Mouse (Mus musculus) intestine, postnatal 0 days (tissue): ENCODE results near the gene Krt8. TPM values are rescaled to one million over a fixed set of nuclear protein-coding genes. Genes with fewer than 3 reads are reported as not detected.

Source experiments
- ATAC-seq: fragments of 200-750 bp; cut with Nextera tagmentation; 2 replicates; pipeline ENCODE4 v1.8.0; 2017; ENCODE audit warnings: mild to moderate bottlenecking, moderate TSS enrichment, moderate library complexity
- H3K27ac ChIP-seq: fragments of 300-500 bp; sonication (generic); 2 replicates; pipeline ENCODE4 v1.5.1; 2014; ENCODE audit warnings: mild to moderate bottlenecking, low read depth, low read length, moderate library complexity
- H3K27me3 ChIP-seq: fragments of 300-500 bp; sonication (generic); replicated peaks from 2 replicates; pipeline ENCODE4 v1.6.1; 2014; ENCODE audit warnings: low read length, mixed read lengths; ENCODE audit not compliant: control insufficient read depth, insufficient read depth
- H3K36me3 ChIP-seq: fragments of 300-500 bp; sonication (generic); 2 replicates; pipeline ENCODE4 v1.6.1; 2014; ENCODE audit warnings: mild to moderate bottlenecking, moderate library complexity; ENCODE audit not compliant: control insufficient read depth, insufficient read depth
- H3K4me1 ChIP-seq: fragments of 300-500 bp; sonication (generic); replicated peaks from 2 replicates; pipeline ENCODE4 v1.6.1; 2014; ENCODE audit warnings: antibody characterized with exemption, low read length, mixed read lengths; ENCODE audit not compliant: control insufficient read depth, insufficient read depth
- H3K4me2 ChIP-seq: fragments of 300-500 bp; sonication (generic); replicated peaks from 2 replicates; pipeline ENCODE4 v1.6.1; 2014; ENCODE audit warnings: low read depth, mild to moderate bottlenecking, moderate library complexity
- H3K4me3 ChIP-seq: fragments of 300-500 bp; sonication (generic); 2 replicates; pipeline ENCODE4 v1.5.1; 2014; ENCODE audit warnings: low read depth, low read length
- H3K9ac ChIP-seq: fragments of 300-500 bp; sonication (generic); 2 replicates; pipeline ENCODE4 v1.6.1; 2014; ENCODE audit warnings: mild to moderate bottlenecking, low read depth, low read length
- H3K9me3 ChIP-seq: fragments of 300-500 bp; sonication (generic); 2 replicates; pipeline ENCODE4 v1.6.1; 2016; ENCODE audit warnings: mixed run types; ENCODE audit not compliant: control insufficient read depth
- CTCF ChIP-seq: sonication (generic); IDR thresholded peaks from 2 replicates; pipeline ENCODE4 v1.5.1; 2016; ENCODE audit warnings: low read depth, mild to moderate bottlenecking, control low read depth, antibody characterized with exemption, moderate library complexity
- WGBS: fragments of 180-500 bp; shearing (Covaris S2); extraction: QIAGEN DNeasy Blood & Tissue Kit; methylation state at CpG from one replicate; pipeline ENCODE4 v1.1.7; 2014; 5-methylcytosine and 5-hydroxymethylcytosine counted together
- polyA plus RNA-seq: library from polyadenylated mRNA; unstranded; fragments of >200 nt; fragmentation: Nextera tagmentation; extraction: Ambion mirVana; gene quantifications from 2 replicates; pipeline ENCODE4 v1.2.1, GENCODE M21; 2015

Krt8 gene
- polyA plus RNA-seq, 1 experiment from 2014 or later, result 1,037 TPM

DNA sequence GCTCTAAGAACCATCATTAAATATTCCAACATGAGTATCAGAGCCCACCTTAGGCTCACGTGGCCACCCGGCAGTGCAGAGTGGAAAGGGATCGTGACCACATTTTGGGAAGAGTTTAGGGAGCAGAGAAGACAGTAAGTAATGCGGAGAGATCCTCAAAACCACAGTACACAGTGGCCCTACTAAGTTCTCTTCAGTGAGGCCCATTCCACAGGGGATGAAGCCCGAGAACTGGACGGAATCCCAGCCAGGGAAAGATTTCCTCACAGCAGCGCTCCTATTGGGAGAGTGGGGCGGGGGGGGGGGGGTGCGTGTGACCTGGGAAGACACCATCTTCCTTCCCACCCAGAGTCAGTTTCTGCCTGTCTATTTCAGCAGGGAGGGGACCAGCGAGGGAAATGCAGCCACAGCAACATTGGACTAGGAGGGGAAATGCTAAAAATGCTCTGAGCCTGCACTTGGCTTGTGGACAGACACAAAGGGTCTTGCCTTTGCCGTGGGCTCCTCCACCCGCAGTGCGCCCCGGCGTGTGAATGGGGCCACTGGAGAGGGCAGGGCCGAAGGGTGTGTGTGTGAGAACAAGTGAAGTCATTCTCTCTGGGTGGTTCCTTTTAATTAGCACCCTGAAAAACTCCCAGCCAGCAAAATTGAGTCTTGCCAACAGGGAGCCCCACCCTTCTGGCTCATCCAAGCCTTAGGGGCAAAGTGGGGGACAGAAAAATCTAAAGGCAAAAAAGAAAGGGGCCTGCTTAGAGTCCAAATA lies 30.0 kb downstream of the Krt8 start:
- peak overlapping the region; percentile 27; the same call in 1 of the 2 replicates for H3K4me2 ChIP-seq
- no peak overlapping the region for H3K9ac ChIP-seq
- no peaks in the 10 kb centered on the region for H3K36me3 ChIP-seq
- H3K4me1 ChIP-seq, result peaks cover 20% of the 10 kb centered on the region
- no peak for TF ChIP-seq CTCF
- no peak overlapping the region for H3K4me3 ChIP-seq
- no peaks in the 10 kb centered on the region for H3K27me3 ChIP-seq
- H3K9me3 ChIP-seq, result no peaks in the 10 kb centered on the region
- H3K27ac ChIP-seq, result peak overlapping the region; percentile 99
- no peak for ATAC-seq
- WGBS, result 53% methylated on average over 14 of the region's 16 CpGs

DNA sequence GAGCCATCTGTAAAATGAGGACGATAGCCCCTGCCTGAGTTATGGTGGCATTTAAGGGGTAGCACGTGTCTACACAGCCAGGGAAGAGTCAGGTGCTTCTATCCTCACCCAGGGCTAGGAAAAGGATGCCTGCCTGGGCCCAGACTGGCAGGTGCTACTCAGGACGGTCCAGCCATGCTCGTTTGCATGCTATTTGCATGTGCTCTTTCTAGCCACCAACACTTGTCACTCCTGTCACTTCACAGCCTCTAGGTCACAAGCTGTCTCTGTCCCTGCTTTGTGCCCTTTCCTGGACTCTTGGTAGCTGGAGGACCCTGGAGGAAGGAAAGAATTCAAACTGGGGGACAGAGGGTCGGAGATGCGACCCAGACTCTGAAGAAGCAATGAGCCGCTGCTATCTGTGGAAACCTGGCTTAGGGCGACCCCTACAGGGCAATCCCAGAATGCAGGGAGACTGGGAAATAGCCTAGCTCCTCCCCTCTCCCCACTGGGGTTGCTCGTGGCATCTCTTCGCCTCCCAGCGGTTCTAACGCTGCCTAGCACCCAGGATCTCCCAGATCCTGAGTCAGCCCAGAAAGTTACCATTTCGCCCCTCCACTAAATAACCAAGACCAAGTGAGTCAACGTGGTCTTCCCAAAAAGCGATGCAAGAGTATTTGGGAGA lies 30.7 kb downstream of the Krt8 start:
- Histone ChIP-seq H3K4me2 (no peak overlapping the region), H3K27ac (no peak overlapping the region), H3K4me1 (peaks cover 20% of the 10 kb centered on the region), H3K27me3 (no peaks in the 10 kb centered on the region), H3K9ac (no peak overlapping the region), H3K4me3 (no peak overlapping the region), H3K36me3 (no peaks in the 10 kb centered on the region), H3K9me3 (no peaks in the 10 kb centered on the region)
- WGBS, result 14% methylated on average over 15 of the region's 15 CpGs
- peak; percentile 99 for TF ChIP-seq CTCF
- ATAC-seq, result 0 out of 2 replicates have a peak, but pooled peaks have one; percentile 10

DNA sequence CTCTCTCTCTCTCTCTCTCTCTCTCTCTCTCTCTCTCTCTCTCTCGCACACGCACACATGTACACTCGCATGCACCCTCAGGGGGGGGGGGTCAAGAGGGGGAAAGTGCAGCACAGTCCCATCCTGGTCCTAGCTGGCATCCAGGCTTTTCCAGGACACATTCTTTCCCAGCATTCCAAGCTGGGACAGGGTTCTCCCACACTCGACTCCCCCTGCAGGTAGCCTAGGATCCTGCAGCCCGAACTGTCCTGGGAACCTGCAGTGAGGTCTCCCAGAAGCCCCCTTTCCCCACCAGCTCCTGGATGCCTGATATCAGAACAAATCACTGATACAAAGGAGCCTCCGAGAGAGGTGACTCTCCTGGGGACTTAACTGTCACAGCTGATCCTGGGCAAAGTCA lies 33.7 kb downstream of the Krt8 start:
- Histone ChIP-seq H3K9ac (no peak overlapping the region), H3K9me3 (no peaks in the 10 kb centered on the region), H3K4me1 (peaks cover 5% of the 10 kb centered on the region; the same call in 1 of the 2 replicates), H3K27ac (no peak overlapping the region), H3K36me3 (no peaks in the 10 kb centered on the region), H3K4me2 (no peak overlapping the region), H3K4me3 (no peak overlapping the region), H3K27me3 (no peaks in the 10 kb centered on the region)
- 14% methylated on average over 3 of the region's 6 CpGs for WGBS
- peak; percentile 81 for TF ChIP-seq CTCF
- ATAC-seq, result no peak

DNA sequence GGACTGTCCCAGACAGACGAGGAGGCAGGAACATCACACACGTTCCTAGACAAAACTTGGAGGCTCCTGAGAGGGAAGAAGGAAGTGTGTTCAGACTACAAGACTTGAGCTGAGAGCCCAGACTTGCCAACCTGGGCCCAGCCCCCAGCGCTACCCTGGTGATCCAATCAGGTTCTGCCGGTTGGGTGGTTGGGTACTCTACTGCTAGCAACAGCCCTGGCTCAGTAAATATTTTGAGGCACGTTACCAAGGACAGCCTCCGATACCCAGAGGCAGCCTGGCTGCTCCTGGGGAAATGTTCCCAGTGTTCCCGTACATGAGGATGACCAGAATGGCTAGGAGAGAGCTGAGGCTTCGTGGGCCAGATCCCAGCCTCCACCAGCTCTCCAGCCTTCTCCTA lies 37.5 kb downstream of the Krt8 start:
- Histone ChIP-seq H3K4me3 (no peak overlapping the region), H3K27me3 (no peaks in the 10 kb centered on the region), H3K4me1 (no peaks in the 10 kb centered on the region), H3K9ac (no peak overlapping the region), H3K36me3 (no peaks in the 10 kb centered on the region), H3K9me3 (no peaks in the 10 kb centered on the region), H3K27ac (no peak overlapping the region), H3K4me2 (no peak overlapping the region)
- no peak for TF ChIP-seq CTCF
- 61% methylated on average over 8 of the region's 8 CpGs for WGBS
- ATAC-seq, result peak; percentile 42; the same call in 1 of the 2 replicates

DNA sequence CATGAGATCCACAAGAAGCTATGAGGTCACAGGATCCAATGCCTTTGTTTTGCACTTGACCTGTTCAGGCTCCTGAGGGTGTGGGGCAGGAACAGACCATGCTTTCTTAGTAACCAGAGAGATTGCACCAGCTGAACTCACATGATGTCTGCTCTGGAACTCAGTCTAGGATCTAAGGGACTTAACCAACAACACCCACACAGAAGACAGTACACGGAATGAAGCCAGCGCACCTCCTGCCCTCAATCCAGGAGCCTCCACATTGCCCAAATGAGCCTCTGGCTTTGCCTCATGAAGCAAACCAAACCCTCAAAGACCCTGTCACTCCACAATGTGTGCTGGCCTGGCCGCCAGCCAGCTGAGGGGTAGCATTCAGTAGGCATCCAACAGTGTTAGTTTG lies 45.4 kb downstream of the Krt8 start:
- no peak overlapping the region for H3K4me2 ChIP-seq
- no peaks in the 10 kb centered on the region for H3K9me3 ChIP-seq
- ATAC-seq, result no peak
- H3K4me1 ChIP-seq, result no peaks in the 10 kb centered on the region
- H3K36me3 ChIP-seq, result no peaks in the 10 kb centered on the region
- no peaks in the 10 kb centered on the region for H3K27me3 ChIP-seq
- no peak overlapping the region for H3K4me3 ChIP-seq
- TF ChIP-seq CTCF, result no peak
- H3K27ac ChIP-seq, result no peak overlapping the region
- no peak overlapping the region for H3K9ac ChIP-seq
- 94% methylated on average over 3 of the region's 3 CpGs for WGBS

DNA sequence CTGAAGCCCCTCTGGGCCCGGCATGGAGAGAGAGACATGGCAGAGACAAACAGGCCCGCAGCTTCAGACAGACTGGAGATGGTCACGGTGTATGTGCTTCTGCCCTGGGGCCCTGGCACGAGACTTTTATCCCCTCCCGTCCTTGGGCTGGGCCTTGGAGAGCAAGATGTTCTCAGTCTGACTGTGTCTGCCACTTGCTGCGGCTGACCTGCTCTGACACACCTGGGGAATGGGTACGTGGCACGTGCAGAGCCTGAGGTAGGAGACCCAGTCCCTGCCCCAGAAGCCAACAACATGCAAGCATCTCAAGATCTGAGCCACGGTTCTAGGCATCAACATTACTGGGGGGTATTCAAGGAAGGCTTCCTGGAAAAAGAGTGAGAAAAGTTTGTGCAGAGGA lies 50.1 kb downstream of the Krt8 start, which contains the start of gene Krt78:
Gene Krt78 (minus strand): TSS at position 101 of the 400 bp plus-strand sequence.
- no peaks in the 10 kb centered on the region for H3K4me1 ChIP-seq
- H3K36me3 ChIP-seq, result no peaks in the 10 kb centered on the region
- no peak for ATAC-seq
- WGBS, result 83% methylated on average over 9 of the region's 9 CpGs
- H3K27me3 ChIP-seq, result no peaks in the 10 kb centered on the region
- no peak for TF ChIP-seq CTCF
- no peak within 1 kb of the TSS for H3K27ac ChIP-seq
- H3K4me2 ChIP-seq, result no peak within 1 kb of the TSS
- H3K4me3 ChIP-seq, result no peak within 1 kb of the TSS
- no peak within 1 kb of the TSS for H3K9ac ChIP-seq
- no peaks in the 10 kb centered on the region for H3K9me3 ChIP-seq
